Mouse (Mus musculus): ENCODE data around the gene C2cd4d. TPM values are rescaled to one million over a fixed set of nuclear protein-coding genes. Genes with fewer than 3 reads are reported as not detected.

Gene C2cd4d
- polyA plus RNA-seq (2012; rRNA removed), result 0.28 and 0.48 TPM in 2 replicates

GRCm38 (mm10) chr3:94362138-94362537, at the start of gene C2cd4d:
Gene C2cd4d, plus strand, starts transcription at chr3:94362438.

GRCm38 (mm10) chr3:94341959-94342422, 20.2 kb upstream of the C2cd4d start, which contains the start of gene Them5:
Gene Them5, plus strand, starts transcription at chr3:94342099.

GRCm38 (mm10) chr3:94372641-94373040, 10.4 kb downstream of the C2cd4d start, which contains the start of gene Rorc:
Gene Rorc, plus strand, starts transcription at chr3:94372794.

GRCm38 (mm10) chr3:94398217-94398616, 36.0 kb downstream of the C2cd4d start, which contains the start of gene Lingo4:
Gene Lingo4, plus strand, starts transcription at chr3:94398517.

GRCm38 (mm10) chr3:94413031-94413679, 50.9 kb downstream of the C2cd4d start, which contains the start of gene Tdrkh:
Gene Tdrkh, plus strand, starts transcription at chr3:94413273.

Other genes with a start within 250 kb of the C2cd4d start
- gene Gm10696, start 184.2 kb upstream of the C2cd4d start, polyA plus RNA-seq (2012; rRNA removed), result not detected in 2 replicates
- not detected in 2 replicates for gene Gm5286, start 165.7 kb upstream of the C2cd4d start, polyA plus RNA-seq (2012; rRNA removed)
- gene Gm4778, start 98.4 kb upstream of the C2cd4d start, polyA plus RNA-seq (2012; rRNA removed), result not detected in 2 replicates
- gene Them4, start 52.3 kb upstream of the C2cd4d start, polyA plus RNA-seq (2012; rRNA removed), result 3.6 and 6.6 TPM in 2 replicates
- gene Them5, start 20.3 kb upstream of the C2cd4d start, polyA plus RNA-seq (2012; rRNA removed), result 0.12 and 0.19 TPM in 2 replicates
- 0.36 and 0.53 TPM in 2 replicates for gene Rorc, start 10.4 kb downstream of the C2cd4d start, polyA plus RNA-seq (2012; rRNA removed)
- gene Lingo4, start 36.1 kb downstream of the C2cd4d start, polyA plus RNA-seq (2012; rRNA removed), result 0.25 and 0.41 TPM in 2 replicates
- gene Tdrkh, start 50.8 kb downstream of the C2cd4d start, polyA plus RNA-seq (2012; rRNA removed), result 14.2 and 25.3 TPM in 2 replicates
- 60.7 and 69.7 TPM in 2 replicates for gene Mrpl9, start 80.9 kb downstream of the C2cd4d start, polyA plus RNA-seq (2012; rRNA removed)
- 0.23 and 0.27 TPM in 2 replicates for gene Oaz3, start 81.5 kb downstream of the C2cd4d start, polyA plus RNA-seq (2012; rRNA removed)
- gene Celf3, start 115.9 kb downstream of the C2cd4d start, polyA plus RNA-seq (2012; rRNA removed), result 186 and 206 TPM in 2 replicates
- gene Riiad1, start 117.9 kb downstream of the C2cd4d start, polyA plus RNA-seq (2012; rRNA removed), result 1.8 and 2.7 TPM in 2 replicates
- gene Snx27, start 220.3 kb downstream of the C2cd4d start, polyA plus RNA-seq (2012; rRNA removed), result 24.1 and 34.7 TPM in 2 replicates